ENCODE assay signal across 24 mouse cellular contexts in genomic region chr15:11000421-11000820, GRCm38 (mm10). TPM values are rescaled to one million over a fixed set of nuclear protein-coding genes. Genes with fewer than 3 reads are reported as not detected.
DNase-seq lines count a peak whose midpoint lies in the region; ATAC-seq and TF ChIP-seq lines count a peak whose summit lies in the region.
"Had no signal": no experiment of that assay in that cellular context is flagged by ENCODE, and none has a peak within 500 bp of the region (broad histone marks: within the 10 kb centered on the region; RNA-seq: fewer than 3 reads in every experiment).

Slc45a2 (plus strand) TSS chr15:11000721.

- DNase-seq in heart, adult 2 months = no peak
- DNase-seq in kidney, postnatal 10 days = no peak
- no peak for DNase-seq in midbrain, postnatal 0 days (ENCODE audit: low spot score)
- DNase-seq: adrenal gland, postnatal 14 days; forebrain, postnatal 0 days; heart, postnatal 36 days; layer of hippocampus, adult 9-11 months; left cerebral cortex, postnatal 4 days; liver; right cerebral cortex, postnatal 14 days; thymus, adult 2 months had no signal

- peaks cover 6% of the 10 kb centered on the region for H3K36me3 ChIP-seq in heart, embryonic 14.5 days (ENCODE audit: control insufficient read depth, insufficient read depth, low read length)
- no peaks in the 10 kb centered on the region for H3K36me3 ChIP-seq in heart, adult 2 months (ENCODE audit: control insufficient read depth, insufficient read depth, low read length)
- peaks cover 5% of the 10 kb centered on the region; the same call in 1 of the 2 replicates for H3K36me3 ChIP-seq in kidney, embryonic 15.5 days
- no peaks in the 10 kb centered on the region for H3K36me3 ChIP-seq in midbrain, embryonic 13.5 days
- no peaks in the 10 kb centered on the region for H3K36me3 ChIP-seq in midbrain, postnatal 0 days (ENCODE audit: insufficient read depth, low read length)
- H3K36me3 ChIP-seq in myocyte (ENCODE audit: control insufficient read depth, insufficient read depth) = peaks cover 11% of the 10 kb centered on the region
- H3K36me3 ChIP-seq: forebrain, embryonic 10.5 days; midbrain, embryonic 10.5 days had no signal

- no peaks in the 10 kb centered on the region for H3K79me2 ChIP-seq in heart, adult 2 months (replicated peaks; ENCODE audit: control insufficient read depth, insufficient read depth, low read length)
- no peaks in the 10 kb centered on the region for H3K79me2 ChIP-seq in myocyte (ENCODE audit: control insufficient read depth, insufficient read depth)

- no peak within 1 kb of the TSS for H3K9ac ChIP-seq in heart, embryonic 14.5 days (ENCODE audit: low read length)
- no peak within 1 kb of the TSS for H3K9ac ChIP-seq in heart, adult 2 months (ENCODE audit: low read depth, low read length)
- H3K9ac ChIP-seq in kidney, embryonic 15.5 days = no peak within 1 kb of the TSS
- H3K9ac ChIP-seq in midbrain, embryonic 13.5 days (replicated peaks) = no peak within 1 kb of the TSS
- no peak within 1 kb of the TSS for H3K9ac ChIP-seq in midbrain, postnatal 0 days (replicated peaks; ENCODE audit: low read length, poor library complexity, severe bottlenecking)
- H3K9ac ChIP-seq: forebrain, postnatal 0 days had no signal

- intact Hi-C loops in heart, adult 2 months (cut with DNase I) = no loop called here

- H3K4me3 ChIP-seq in heart, embryonic 14.5 days (ENCODE audit: control insufficient read depth in 1 of 2, insufficient read depth in 1 of 2, low read depth in 1 of 2, low read length in 2 of 2) = no peak within 1 kb of the TSS
- no peak within 1 kb of the TSS for H3K4me3 ChIP-seq in heart, adult 2 months
- no peak within 1 kb of the TSS for H3K4me3 ChIP-seq in kidney, embryonic 15.5 days (replicated peaks)
- H3K4me3 ChIP-seq in midbrain, embryonic 13.5 days (replicated peaks) = no peak within 1 kb of the TSS
- no peak within 1 kb of the TSS for H3K4me3 ChIP-seq in midbrain, postnatal 0 days (ENCODE audit: low read depth, low read length)
- H3K4me3 ChIP-seq in myocyte = no peak within 1 kb of the TSS
- H3K4me3 ChIP-seq: forebrain, embryonic 10.5 days; left cerebral cortex, adult 2 months; midbrain, embryonic 10.5 days had no signal

- H3ac ChIP-seq in myocyte (ENCODE audit: control insufficient read depth, insufficient read length) = no peak within 1 kb of the TSS

- no peak within 1 kb of the TSS for H3K27ac ChIP-seq in heart, embryonic 14.5 days (replicated peaks in 1 of 2; ENCODE audit: control insufficient read depth in 1 of 2, insufficient read depth in 1 of 2, low read depth in 2 of 2, low read length in 2 of 2)
- H3K27ac ChIP-seq in heart, adult 2 months = no peak within 1 kb of the TSS
- H3K27ac ChIP-seq in kidney, embryonic 15.5 days = no peak within 1 kb of the TSS
- H3K27ac ChIP-seq in midbrain, embryonic 13.5 days = no peak within 1 kb of the TSS
- H3K27ac ChIP-seq in midbrain, postnatal 0 days (ENCODE audit: low read depth, low read length) = no peak within 1 kb of the TSS
- H3K27ac ChIP-seq: forebrain, embryonic 10.5 days; left cerebral cortex, adult 2 months; macrophage; midbrain, embryonic 10.5 days had no signal

- TF ChIP-seq CTCF in heart, adult 2 months (IDR thresholded peaks at IDR 0.05) = no peak
- no peak for TF ChIP-seq CTCF in midbrain, postnatal 0 days (IDR thresholded peaks at IDR 0.05)

- TF ChIP-seq EP300 in heart, adult 2 months (IDR thresholded peaks at IDR 0.05; ENCODE audit: insufficient read depth, low read depth, low read length) = no peak

- peaks cover 0 to 3% of the 10 kb centered on the region in 2 experiments; a peak in 1 of 4 replicates for H3K4me1 ChIP-seq in heart, embryonic 14.5 days (ENCODE audit: control insufficient read depth in 2 of 2, insufficient read depth in 2 of 2, low read length in 2 of 2)
- no peaks in the 10 kb centered on the region for H3K4me1 ChIP-seq in heart, adult 2 months (ENCODE audit: control insufficient read depth, insufficient read depth, low read length)
- H3K4me1 ChIP-seq in kidney, embryonic 15.5 days = no peaks in the 10 kb centered on the region
- no peaks in the 10 kb centered on the region for H3K4me1 ChIP-seq in midbrain, embryonic 13.5 days (replicated peaks)
- H3K4me1 ChIP-seq in midbrain, postnatal 0 days (ENCODE audit: insufficient read depth, low read length) = no peaks in the 10 kb centered on the region

- no peaks in the 10 kb centered on the region for H3K9me3 ChIP-seq in heart, embryonic 14.5 days (ENCODE audit: control insufficient read depth, low read length)
- H3K9me3 ChIP-seq in kidney, embryonic 15.5 days (replicated peaks) = no peaks in the 10 kb centered on the region
- H3K9me3 ChIP-seq in midbrain, embryonic 13.5 days = no peaks in the 10 kb centered on the region
- no peaks in the 10 kb centered on the region for H3K9me3 ChIP-seq in midbrain, postnatal 0 days (ENCODE audit: low read length)
- H3K9me3 ChIP-seq: forebrain, embryonic 10.5 days; midbrain, embryonic 10.5 days had no signal

- no peak for ATAC-seq in heart, embryonic 14.5 days (ENCODE audit: insufficient number of reproducible peaks, insufficient read depth, low FRiP score, low read depth)
- no peak for ATAC-seq in kidney, embryonic 15.5 days (replicated peaks; ENCODE audit: low FRiP score)
- ATAC-seq in midbrain, embryonic 13.5 days = no peak
- no peak for ATAC-seq in midbrain, postnatal 0 days (ENCODE audit: low FRiP score)
- ATAC-seq in activated CD4-positive, CD25-positive, alpha-beta regulatory T cell, adult 4 months = no peak

- H3K27me3 ChIP-seq in heart, embryonic 14.5 days (ENCODE audit: control insufficient read depth, insufficient read depth, low read length) = no peaks in the 10 kb centered on the region
- H3K27me3 ChIP-seq in heart, adult 2 months (ENCODE audit: control insufficient read depth, insufficient read depth, low read length) = no peaks in the 10 kb centered on the region
- H3K27me3 ChIP-seq in kidney, embryonic 15.5 days = no peaks in the 10 kb centered on the region
- H3K27me3 ChIP-seq in midbrain, embryonic 13.5 days = no peaks in the 10 kb centered on the region
- H3K27me3 ChIP-seq in midbrain, postnatal 0 days (ENCODE audit: insufficient read depth, low read length) = no peaks in the 10 kb centered on the region
- H3K27me3 ChIP-seq in myocyte (ENCODE audit: control insufficient read depth, insufficient read depth, insufficient read length) = no peaks in the 10 kb centered on the region

- no peak for TF ChIP-seq POLR2A in heart, adult 2 months (IDR thresholded peaks at IDR 0.05; ENCODE audit: insufficient read depth, low read depth, low read length)
- no peak for TF ChIP-seq POLR2A in myocyte (IDR thresholded peaks at IDR 0.05; ENCODE audit: insufficient read length, low read depth)

- WGBS in heart, embryonic 14.5 days = 33% methylated on average over 7 of the region's 7 CpGs
- 45% methylated on average over 7 of the region's 7 CpGs for WGBS in heart, adult 2 months
- WGBS in kidney, embryonic 15.5 days = 47% methylated on average over 7 of the region's 7 CpGs
- 43% methylated on average over 7 of the region's 7 CpGs for WGBS in midbrain, embryonic 13.5 days
- 42% methylated on average over 7 of the region's 7 CpGs for WGBS in midbrain, postnatal 0 days

- peak within 1 kb of the TSS; percentile 11 for H3K4me2 ChIP-seq in heart, embryonic 14.5 days (ENCODE audit: low read length)
- peak within 1 kb of the TSS; percentile 17; the same call in 1 of the 2 replicates for H3K4me2 ChIP-seq in kidney, embryonic 15.5 days
- 0 out of 2 replicates have a peak within 1 kb of the TSS, but pooled peaks have one; percentile 11 for H3K4me2 ChIP-seq in midbrain, embryonic 13.5 days (replicated peaks)
- no peak within 1 kb of the TSS for H3K4me2 ChIP-seq in midbrain, postnatal 0 days (ENCODE audit: low read depth, low read length, poor library complexity, severe bottlenecking)
- H3K4me2 ChIP-seq in myocyte (ENCODE audit: low read depth) = peak within 1 kb of the TSS; percentile 19

TF ChIP-seq in myocyte, 11 proteins besides CTCF, POLR2A, EP300 and RAD21:
- no peak for TF ChIP-seq REST (IDR thresholded peaks at IDR 0.05; ENCODE audit: insufficient read depth, insufficient read length)
- no peak for TF ChIP-seq TCF3 (IDR thresholded peaks at IDR 0.05; ENCODE audit: insufficient read length, low read depth)
- TF ChIP-seq SRF (IDR thresholded peaks at IDR 0.05; ENCODE audit: control insufficient read depth, insufficient read length, low read depth) = no peak
- TF ChIP-seq MYOG (IDR thresholded peaks at IDR 0.05; ENCODE audit: control insufficient read depth in 1 of 3, insufficient read depth in 1 of 3, insufficient read length in 2 of 3, low read depth in 2 of 3) = no peak
- TF ChIP-seq MAX (IDR thresholded peaks at IDR 0.05; ENCODE audit: low read depth) = no peak
- TF ChIP-seq CEBPB (IDR thresholded peaks at IDR 0.05; ENCODE audit: insufficient read depth, poor library complexity, severe bottlenecking) = no peak
- TF ChIP-seq POLR2AphosphoS2 (IDR thresholded peaks at IDR 0.05; ENCODE audit: insufficient read length, low read depth) = no peak
- no peak for TF ChIP-seq TCF12 (IDR thresholded peaks at IDR 0.05; ENCODE audit: insufficient read depth, poor library complexity, severe bottlenecking)

RNA-seq across cellular contexts. Expression of gene Slc45a2, which starts in this region (rescaled TPM):
- polyA plus RNA-seq in heart, embryonic 14.5 days (2014; fragmentation: Nextera tagmentation; extraction: Ambion mirVana) = 0.18 TPM in 1 of 2 replicates, not detected in the other
- total RNA-seq in heart, adult 2 months (2021) = not detected
- polyA plus RNA-seq in heart, adult 2 months (2012; rRNA removed) = 0.06 TPM in 1 of 2 replicates, not detected in the other
- 0.06 and 0.14 TPM in 2 replicates for polyA plus RNA-seq in kidney, embryonic 15.5 days (2015; fragmentation: Nextera tagmentation; extraction: Ambion mirVana)
- polyA plus RNA-seq in midbrain, embryonic 13.5 days (2015; fragmentation: Nextera tagmentation; extraction: Ambion mirVana) = 0.09 TPM in 1 of 2 replicates, not detected in the other
- total RNA-seq in midbrain, postnatal 0 days (2014; rRNA removed) = not detected in 2 replicates
- polyA plus RNA-seq in midbrain, postnatal 0 days (2015; fragmentation: Nextera tagmentation; extraction: Ambion mirVana) = 0.05 TPM in 1 of 2 replicates, not detected in the other
- not detected for polyA plus RNA-seq in myocyte (2012; fragmentation: generic; extraction: Trizol)
- not detected for polyA plus RNA-seq in activated CD4-positive, CD25-positive, alpha-beta regulatory T cell, adult 4 months (2017; shearing (Covaris generic))
- total RNA-seq: adrenal gland, postnatal 14 days; forebrain, postnatal 0 days; heart, postnatal 36 days; left cerebral cortex, postnatal 4 days; neutrophil, adult 5-6 weeks had no signal
- polyA plus RNA-seq: intestine, embryonic 14.5 days; liver, embryonic 16.5 days; macrophage; stomach, embryonic 14.5 days; thymus, adult 2 months had no signal
